Mouse (Mus musculus): Measurements from ENCODE around the gene F2rl1.

GRCm38 (mm10) chr13:95569326-95569725 lies 44.3 kb upstream of the F2rl1 start:
- TF ChIP-seq POLR2A (IDR thresholded peaks at IDR 0.05; ENCODE audit: extremely low read depth, insufficient read depth, low read length) (no peak), CTCF (IDR thresholded peaks at IDR 0.05; ENCODE audit: extremely low read depth, insufficient read depth, low read length) (no peak)
